Mouse (Mus musculus): ENCODE data around the gene Fermt1.

DNA sequence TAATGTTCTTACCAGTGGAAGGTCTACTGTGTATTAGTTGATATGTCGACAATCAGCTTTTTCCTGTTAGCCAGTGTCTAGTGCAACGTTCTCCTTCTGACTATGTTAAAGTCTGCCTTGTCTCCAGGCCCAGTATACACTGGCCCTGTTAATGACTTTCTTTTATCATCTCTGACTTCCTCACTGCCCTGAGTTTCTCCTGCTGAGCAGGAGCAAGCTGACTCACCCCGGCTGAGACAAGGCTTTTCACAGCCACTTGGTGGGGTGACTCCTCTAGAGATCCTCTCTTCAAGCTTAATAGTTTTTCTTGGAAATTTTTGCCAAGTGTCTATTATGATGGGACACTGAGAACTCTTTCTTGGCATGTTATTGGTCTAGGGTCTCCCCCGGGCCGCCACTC is 89.4 kb downstream of the Fermt1 start:
- TF ChIP-seq POLR2A (IDR thresholded peaks at IDR 0.05; ENCODE audit: control insufficient read depth, extremely low read depth, insufficient read depth, low read length, poor library complexity), result no peak
- no peak for TF ChIP-seq CTCF (IDR thresholded peaks at IDR 0.05; ENCODE audit: borderline replicate concordance, control insufficient read depth, extremely low read depth, insufficient read depth, low read length, poor library complexity)

Data from thymus, adult 2 months (tissue).